Mouse (Mus musculus): Measurements from ENCODE around the gene Dmpk. TPM values are rescaled to one million over a fixed set of nuclear protein-coding genes. Genes with fewer than 3 reads are reported as not detected.
A peak's percentile ranks its signal among the peaks of the same experiment; 100 is the strongest.

The Dmpk gene
- polyA plus RNA-seq, 1 experiment from 2014 or later: 98.1 TPM

- H3K4me2 ChIP-seq (ENCODE audit: low read depth, low read length): no peak overlapping the region
- peaks cover 11% of the 10 kb centered on the region; the same call in 1 of the 2 replicates for H3K36me3 ChIP-seq (ENCODE audit: control insufficient read depth, insufficient read depth, low read length)
- no peak overlapping the region for H3K9ac ChIP-seq (ENCODE audit: low read length)
- H3K4me1 ChIP-seq (ENCODE audit: control insufficient read depth, insufficient read depth, low read length): peaks cover 54% of the 10 kb centered on the region
- ATAC-seq (ENCODE audit: insufficient read depth, low FRiP score): no peak
- no peak overlapping the region for H3K4me3 ChIP-seq (replicated peaks; ENCODE audit: low read length)
- no peak overlapping the region for H3K27ac ChIP-seq (ENCODE audit: low read length)
- 87% methylated on average over 19 of the region's 19 CpGs for WGBS
- H3K27me3 ChIP-seq (ENCODE audit: control insufficient read depth, insufficient read depth, low read length): no peaks in the 10 kb centered on the region
- H3K9me3 ChIP-seq (replicated peaks; ENCODE audit: control insufficient read depth, low read length): no peaks in the 10 kb centered on the region
These were observed 3.1 kb upstream of the Dmpk start for GRCm38 (mm10) chr7:19080451-19080950.

DNA sequence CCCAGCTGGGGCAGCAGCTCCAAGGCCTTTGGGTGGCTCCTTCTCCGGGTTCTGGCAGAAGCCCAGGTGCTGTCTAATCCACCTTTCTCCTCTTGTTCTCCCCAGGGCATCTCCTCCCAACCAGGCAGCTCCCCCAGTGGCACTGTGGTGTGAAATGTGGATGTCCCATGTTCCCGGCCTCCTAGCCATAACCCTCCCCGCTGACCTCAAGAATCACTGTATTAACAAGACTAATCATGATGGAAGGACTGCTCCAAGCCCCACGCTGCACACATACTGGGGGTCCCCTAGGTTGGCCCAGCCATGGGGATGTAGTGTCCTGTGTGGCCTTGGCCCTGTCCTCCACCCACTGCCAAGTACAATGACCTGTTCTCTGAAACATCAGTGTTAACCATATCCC lies 1.5 kb upstream of the Dmpk start:
- ATAC-seq (ENCODE audit: insufficient read depth, low FRiP score): no peak
- 79% methylated on average over 4 of the region's 4 CpGs for WGBS
- Histone ChIP-seq H3K27ac (ENCODE audit: low read length) (peak overlapping the region; percentile 45), H3K4me3 (replicated peaks; ENCODE audit: low read length) (no peak overlapping the region), H3K27me3 (ENCODE audit: control insufficient read depth, insufficient read depth, low read length) (no peaks in the 10 kb centered on the region), H3K4me1 (ENCODE audit: control insufficient read depth, insufficient read depth, low read length) (peaks cover 61% of the 10 kb centered on the region), H3K36me3 (ENCODE audit: control insufficient read depth, insufficient read depth, low read length) (peaks cover 15% of the 10 kb centered on the region; the same call in 1 of the 2 replicates), H3K9ac (ENCODE audit: low read length) (no peak overlapping the region), H3K4me2 (ENCODE audit: low read depth, low read length) (no peak overlapping the region), H3K9me3 (replicated peaks; ENCODE audit: control insufficient read depth, low read length) (no peaks in the 10 kb centered on the region)

DNA sequence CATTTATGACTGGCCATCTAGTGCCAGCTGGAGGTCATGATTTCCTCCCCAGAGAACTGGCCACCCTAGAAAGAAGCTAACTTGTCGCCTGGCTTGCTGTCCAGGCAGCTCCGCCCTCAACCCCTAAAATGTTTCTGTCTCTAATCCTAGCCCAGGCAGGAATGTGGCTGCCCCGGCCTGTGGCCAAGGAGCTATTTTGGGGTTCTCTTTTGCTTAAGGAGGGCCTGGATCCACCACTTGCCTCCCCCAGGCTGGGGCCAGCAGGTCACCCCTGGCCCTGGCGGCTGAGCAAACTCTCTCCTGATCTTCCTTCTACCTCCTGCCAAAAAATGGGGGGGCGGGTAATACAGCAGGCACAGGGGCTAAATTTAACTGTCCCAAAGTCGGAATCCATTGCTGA lies 553 bp upstream of the Dmpk start:
- peak overlapping the region; percentile 45 for H3K27ac ChIP-seq (ENCODE audit: low read length)
- H3K4me1 ChIP-seq (ENCODE audit: control insufficient read depth, insufficient read depth, low read length): peaks cover 53% of the 10 kb centered on the region
- H3K9ac ChIP-seq (ENCODE audit: low read length): peak overlapping the region; percentile 24; the same call in 1 of the 2 replicates
- H3K9me3 ChIP-seq (replicated peaks; ENCODE audit: control insufficient read depth, low read length): no peaks in the 10 kb centered on the region
- WGBS: 31% methylated on average over 6 of the region's 6 CpGs
- peaks cover 16% of the 10 kb centered on the region; the same call in 1 of the 2 replicates for H3K36me3 ChIP-seq (ENCODE audit: control insufficient read depth, insufficient read depth, low read length)
- H3K27me3 ChIP-seq (ENCODE audit: control insufficient read depth, insufficient read depth, low read length): no peaks in the 10 kb centered on the region
- peak; percentile 6; the same call in 1 of the 2 replicates for ATAC-seq (ENCODE audit: insufficient read depth, low FRiP score)
- H3K4me3 ChIP-seq (replicated peaks; ENCODE audit: low read length): peak overlapping the region; percentile 52; the same call in 1 of the 2 replicates
- H3K4me2 ChIP-seq (ENCODE audit: low read depth, low read length): peak overlapping the region; percentile 60

DNA sequence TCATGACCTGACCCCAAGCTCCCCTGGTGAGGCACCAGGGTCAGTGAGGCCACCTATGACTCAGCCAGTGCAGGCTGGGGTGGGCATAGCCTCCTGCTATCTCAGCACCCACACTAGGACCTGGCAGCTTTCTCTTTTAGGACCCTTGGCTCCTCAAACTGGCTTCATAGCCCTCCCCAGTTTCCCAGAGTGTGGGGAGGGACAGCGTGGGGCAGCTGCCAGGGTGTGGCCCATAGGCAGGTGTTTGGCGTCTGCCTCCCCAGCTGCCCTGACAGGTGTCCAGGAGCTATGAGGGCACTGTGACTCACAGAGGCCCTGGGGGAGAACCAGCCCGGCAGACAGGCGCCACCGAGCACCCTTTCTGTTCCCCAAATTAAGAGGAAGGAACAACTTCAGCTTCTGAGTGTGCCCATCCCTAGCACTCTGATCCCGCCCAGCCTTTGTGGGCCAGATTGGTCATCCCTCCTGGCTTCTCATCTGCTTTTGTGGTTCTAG lies 675 bp downstream of the Dmpk start:
- Histone ChIP-seq H3K36me3 (ENCODE audit: control insufficient read depth, insufficient read depth, low read length) (peaks cover 28% of the 10 kb centered on the region), H3K27me3 (ENCODE audit: control insufficient read depth, insufficient read depth, low read length) (no peaks in the 10 kb centered on the region), H3K4me2 (ENCODE audit: low read depth, low read length) (peak overlapping the region; percentile 60), H3K27ac (ENCODE audit: low read length) (peak overlapping the region; percentile 80), H3K9me3 (replicated peaks; ENCODE audit: control insufficient read depth, low read length) (no peaks in the 10 kb centered on the region), H3K4me1 (ENCODE audit: control insufficient read depth, insufficient read depth, low read length) (peaks cover 53% of the 10 kb centered on the region), H3K4me3 (replicated peaks; ENCODE audit: low read length) (peak overlapping the region; percentile 52), H3K9ac (ENCODE audit: low read length) (peak overlapping the region; percentile 74)
- 45% methylated on average over 6 of the region's 6 CpGs for WGBS
- ATAC-seq (ENCODE audit: insufficient read depth, low FRiP score): peak; percentile 2; the same call in 1 of the 2 replicates

GRCm38 (mm10) chr7:19084921-19085473 lies 1.3 kb downstream of the Dmpk start:
- no peaks in the 10 kb centered on the region for H3K9me3 ChIP-seq (replicated peaks; ENCODE audit: control insufficient read depth, low read length)
- ATAC-seq (ENCODE audit: insufficient read depth, low FRiP score): no peak
- peaks cover 53% of the 10 kb centered on the region for H3K4me1 ChIP-seq (ENCODE audit: control insufficient read depth, insufficient read depth, low read length)
- H3K9ac ChIP-seq (ENCODE audit: low read length): peak overlapping the region; percentile 74
- H3K4me3 ChIP-seq (replicated peaks; ENCODE audit: low read length): peak overlapping the region; percentile 52
- peaks cover 28% of the 10 kb centered on the region for H3K36me3 ChIP-seq (ENCODE audit: control insufficient read depth, insufficient read depth, low read length)
- no peaks in the 10 kb centered on the region for H3K27me3 ChIP-seq (ENCODE audit: control insufficient read depth, insufficient read depth, low read length)
- H3K27ac ChIP-seq (ENCODE audit: low read length): peak overlapping the region; percentile 80
- peak overlapping the region; percentile 60 for H3K4me2 ChIP-seq (ENCODE audit: low read depth, low read length)
- WGBS: 21% methylated on average over 9 of the region's 9 CpGs

DNA sequence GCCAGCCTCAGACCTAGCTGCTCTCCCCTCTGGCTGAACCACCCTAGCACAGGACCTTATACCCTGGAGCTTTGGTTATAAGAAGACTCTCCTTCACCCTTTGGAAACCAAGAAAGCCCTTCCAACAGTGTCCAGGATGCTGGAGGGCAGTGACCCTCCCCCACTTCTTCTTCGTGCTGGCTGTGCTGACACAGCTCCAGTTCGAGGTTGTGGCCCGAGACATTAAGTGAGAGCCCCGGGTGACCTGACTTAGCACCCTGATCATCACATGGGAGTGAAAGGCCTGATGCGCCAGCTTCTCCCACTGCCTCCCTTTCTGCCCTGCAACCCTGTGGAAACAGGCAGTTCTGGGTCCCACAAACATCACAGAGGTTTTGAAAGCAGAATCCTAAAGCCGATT lies 1.8 kb downstream of the Dmpk start:
- Histone ChIP-seq H3K27ac (ENCODE audit: low read length) (peak overlapping the region; percentile 80), H3K27me3 (ENCODE audit: control insufficient read depth, insufficient read depth, low read length) (no peaks in the 10 kb centered on the region), H3K9me3 (replicated peaks; ENCODE audit: control insufficient read depth, low read length) (no peaks in the 10 kb centered on the region), H3K4me1 (ENCODE audit: control insufficient read depth, insufficient read depth, low read length) (peaks cover 53% of the 10 kb centered on the region), H3K4me2 (ENCODE audit: low read depth, low read length) (peak overlapping the region; percentile 60), H3K4me3 (replicated peaks; ENCODE audit: low read length) (peak overlapping the region; percentile 52), H3K36me3 (ENCODE audit: control insufficient read depth, insufficient read depth, low read length) (peaks cover 23% of the 10 kb centered on the region; the same call in 1 of the 2 replicates), H3K9ac (ENCODE audit: low read length) (peak overlapping the region; percentile 74)
- WGBS: 15% methylated on average over 6 of the region's 6 CpGs
- no peak for ATAC-seq (ENCODE audit: insufficient read depth, low FRiP score)

DNA sequence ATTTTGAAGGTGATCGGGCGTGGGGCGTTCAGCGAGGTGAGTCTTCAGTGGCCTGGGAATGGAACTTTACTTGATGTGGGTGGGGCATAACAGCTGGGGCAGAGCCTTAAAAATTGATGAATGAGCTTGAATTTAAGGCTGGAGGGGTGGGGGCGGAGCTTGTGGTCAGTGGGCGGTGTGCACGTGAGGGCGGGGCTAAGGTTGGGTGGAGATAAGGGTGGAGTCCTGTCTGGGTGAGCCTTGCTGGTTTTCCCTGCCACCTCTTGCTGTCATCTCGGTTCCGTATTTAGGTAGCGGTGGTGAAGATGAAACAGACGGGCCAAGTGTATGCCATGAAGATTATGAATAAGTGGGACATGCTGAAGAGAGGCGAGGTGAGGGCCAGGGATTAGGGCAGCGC lies 2.4 kb downstream of the Dmpk start:
- peaks cover 53% of the 10 kb centered on the region for H3K4me1 ChIP-seq (ENCODE audit: control insufficient read depth, insufficient read depth, low read length)
- H3K9me3 ChIP-seq (replicated peaks; ENCODE audit: control insufficient read depth, low read length): no peaks in the 10 kb centered on the region
- peaks cover 17% of the 10 kb centered on the region; the same call in 1 of the 2 replicates for H3K36me3 ChIP-seq (ENCODE audit: control insufficient read depth, insufficient read depth, low read length)
- peak; percentile 42; the same call in 1 of the 2 replicates for ATAC-seq (ENCODE audit: insufficient read depth, low FRiP score)
- peak overlapping the region; percentile 60 for H3K4me2 ChIP-seq (ENCODE audit: low read depth, low read length)
- peak overlapping the region; percentile 80 for H3K27ac ChIP-seq (ENCODE audit: low read length)
- peak overlapping the region; percentile 52 for H3K4me3 ChIP-seq (replicated peaks; ENCODE audit: low read length)
- 7% methylated on average over 14 of the region's 14 CpGs for WGBS
- H3K9ac ChIP-seq (ENCODE audit: low read length): peak overlapping the region; percentile 74
- no peaks in the 10 kb centered on the region for H3K27me3 ChIP-seq (ENCODE audit: control insufficient read depth, insufficient read depth, low read length)

DNA sequence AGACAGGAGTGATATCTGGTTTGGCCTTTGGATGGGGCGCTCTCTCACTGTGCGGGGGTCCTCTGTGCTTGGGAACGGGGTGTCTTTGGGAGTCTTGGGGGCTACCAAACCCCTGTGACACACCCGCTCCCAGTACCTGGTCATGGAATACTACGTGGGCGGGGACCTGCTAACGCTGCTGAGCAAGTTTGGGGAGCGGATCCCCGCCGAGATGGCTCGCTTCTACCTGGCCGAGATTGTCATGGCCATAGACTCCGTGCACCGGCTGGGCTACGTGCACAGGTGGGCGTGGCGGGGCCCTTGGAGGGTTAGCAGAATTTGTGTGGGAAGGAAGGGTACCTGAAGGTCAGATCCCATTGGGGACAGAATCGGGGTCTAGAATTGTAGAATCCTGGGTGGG lies 3.1 kb downstream of the Dmpk start:
- Histone ChIP-seq H3K4me2 (ENCODE audit: low read depth, low read length) (peak overlapping the region; percentile 60; the same call in 1 of the 2 replicates), H3K36me3 (ENCODE audit: control insufficient read depth, insufficient read depth, low read length) (peaks cover 17% of the 10 kb centered on the region; the same call in 1 of the 2 replicates), H3K9me3 (replicated peaks; ENCODE audit: control insufficient read depth, low read length) (no peaks in the 10 kb centered on the region), H3K9ac (ENCODE audit: low read length) (no peak overlapping the region; the same call in 1 of the 2 replicates), H3K4me3 (replicated peaks; ENCODE audit: low read length) (no peak overlapping the region), H3K27ac (ENCODE audit: low read length) (no peak overlapping the region), H3K27me3 (ENCODE audit: control insufficient read depth, insufficient read depth, low read length) (no peaks in the 10 kb centered on the region), H3K4me1 (ENCODE audit: control insufficient read depth, insufficient read depth, low read length) (peaks cover 52% of the 10 kb centered on the region)
- no peak for ATAC-seq (ENCODE audit: insufficient read depth, low FRiP score)
- WGBS: 65% methylated on average over 18 of the region's 18 CpGs

DNA sequence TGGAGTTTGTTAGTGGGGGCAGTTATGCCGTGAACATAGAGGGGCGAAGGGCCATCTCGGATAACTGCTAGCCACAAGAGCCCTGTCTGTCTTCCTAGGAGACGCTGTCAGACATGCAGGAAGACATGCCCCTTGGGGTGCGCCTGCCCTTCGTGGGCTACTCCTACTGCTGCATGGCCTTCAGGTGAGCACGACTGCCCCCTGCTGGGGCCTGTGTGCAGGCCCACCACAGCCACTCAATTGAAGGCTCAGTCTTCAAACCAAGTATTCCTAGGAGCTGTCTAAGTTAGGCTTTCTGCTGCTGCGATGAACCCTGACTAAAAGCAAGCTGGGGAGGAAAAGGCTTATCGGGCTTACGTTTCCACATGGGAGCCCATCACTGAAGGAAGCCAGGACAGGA lies 5.2 kb downstream of the Dmpk start:
- Histone ChIP-seq H3K4me1 (ENCODE audit: control insufficient read depth, insufficient read depth, low read length) (peaks cover 47% of the 10 kb centered on the region), H3K4me2 (ENCODE audit: low read depth, low read length) (no peak overlapping the region), H3K27ac (ENCODE audit: low read length) (no peak overlapping the region), H3K9ac (ENCODE audit: low read length) (no peak overlapping the region), H3K27me3 (ENCODE audit: control insufficient read depth, insufficient read depth, low read length) (no peaks in the 10 kb centered on the region), H3K4me3 (replicated peaks; ENCODE audit: low read length) (no peak overlapping the region), H3K36me3 (ENCODE audit: control insufficient read depth, insufficient read depth, low read length) (peaks cover 17% of the 10 kb centered on the region; the same call in 1 of the 2 replicates), H3K9me3 (replicated peaks; ENCODE audit: control insufficient read depth, low read length) (no peaks in the 10 kb centered on the region)
- WGBS: 43% methylated on average over 10 of the region's 10 CpGs
- ATAC-seq (ENCODE audit: insufficient read depth, low FRiP score): no peak
